Mouse (Mus musculus) bone marrow, adult 2 months (tissue): ENCODE measurements around the gene Prmt9.

ENCODE experiments used
- CTCF ChIP-seq: fragments of 200-500 bp; IDR thresholded peaks from 2 replicates; pipeline ENCODE4 v1.5.1; 2011; ENCODE audit warnings: low read length, control low read depth; ENCODE audit not compliant: control insufficient read depth, insufficient read depth
- POLR2A ChIP-seq: fragments of 200-500 bp; IDR thresholded peaks from 2 replicates; pipeline ENCODE4 v1.6.1; 2011; ENCODE audit warnings: low read depth, mild to moderate bottlenecking, control low read depth, low read length, borderline replicate concordance; ENCODE audit not compliant: control insufficient read depth

GRCm38 (mm10) chr8:77535026-77535595 is 14.1 kb upstream of the Prmt9 start:
- peak; percentile 55 for TF ChIP-seq CTCF
- no peak for TF ChIP-seq POLR2A
